Mouse (Mus musculus): ENCODE data around the gene Macrod2. TPM values are rescaled to one million over a fixed set of nuclear protein-coding genes. Genes with fewer than 3 reads are reported as not detected.

Gene Macrod2
- polyA plus RNA-seq, 1 experiment from 2014 or later, result 31.9 TPM

DNA sequence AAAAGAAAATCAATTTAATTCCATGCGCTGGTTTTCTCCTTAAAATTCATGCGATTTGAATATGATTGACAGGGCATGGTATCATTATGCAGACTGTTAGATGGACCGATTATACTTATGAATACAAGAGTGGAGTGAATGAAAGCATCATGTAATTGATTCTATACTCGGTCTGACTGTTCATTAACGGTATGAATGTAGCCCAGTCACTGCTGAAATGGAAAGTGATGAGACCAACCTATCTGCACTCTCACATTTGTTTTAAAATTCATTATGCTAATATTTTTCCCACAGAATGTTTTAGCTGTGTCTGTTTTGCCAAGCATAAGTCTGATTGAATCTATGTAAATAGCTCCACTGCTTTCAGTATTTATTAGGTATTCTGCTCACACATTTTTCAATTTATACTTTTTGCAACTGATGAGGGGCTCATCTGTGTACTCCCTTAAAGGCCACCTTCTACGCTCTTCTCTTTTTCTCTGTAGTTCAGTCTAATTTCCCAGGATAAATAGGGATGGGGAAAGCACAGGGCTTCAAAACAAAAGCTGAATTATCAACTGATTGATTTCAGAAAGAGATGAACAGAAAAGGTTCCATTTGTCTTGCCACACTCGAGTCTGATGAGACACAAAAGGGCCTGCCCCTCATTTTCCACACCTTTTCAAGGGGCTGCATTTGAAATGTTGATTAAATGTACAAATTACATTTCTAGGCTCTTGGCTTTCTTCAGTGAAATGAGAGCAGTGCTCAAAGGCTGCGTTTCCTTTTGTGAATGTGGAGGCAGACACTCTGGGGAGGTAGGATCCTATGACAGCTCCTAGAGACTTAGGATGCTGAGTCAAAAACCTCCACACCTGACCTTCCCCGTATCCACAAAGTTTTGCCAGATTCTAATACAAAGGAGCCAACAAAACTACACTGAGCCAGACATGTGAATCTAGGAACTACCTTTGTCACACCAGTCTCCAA lies 1113.1 kb downstream of the Macrod2 start:
- 76% methylated on average over 9 of the region's 9 CpGs for WGBS
- no peaks in the 10 kb centered on the region for H3K9me3 ChIP-seq (ENCODE audit: control insufficient read depth, low read length)
- TF ChIP-seq CTCF (IDR thresholded peaks at IDR 0.05; ENCODE audit: low read depth), result no peak
- TF ChIP-seq EP300 (optimal IDR thresholded peaks at IDR 0.05), result no peak
- DNase-seq (ENCODE audit: low spot score), result no peak
- no peaks in the 10 kb centered on the region for H3K4me1 ChIP-seq (replicated peaks; ENCODE audit: control insufficient read depth, insufficient read depth)
- no peak for ATAC-seq (ENCODE audit: low FRiP score, low TSS enrichment)
- H3K4me2 ChIP-seq (replicated peaks; ENCODE audit: low read depth), result no peak overlapping the region
- no peak overlapping the region for H3K4me3 ChIP-seq (ENCODE audit: low read depth, low read length)
- no peak overlapping the region for H3K9ac ChIP-seq (ENCODE audit: low read length)
- H3K27ac ChIP-seq (replicated peaks), result no peak overlapping the region
- H3K27me3 ChIP-seq (ENCODE audit: control insufficient read depth, insufficient read depth, low read length), result no peaks in the 10 kb centered on the region
- no peaks in the 10 kb centered on the region for H3K36me3 ChIP-seq (ENCODE audit: control insufficient read depth, insufficient read depth, low read length)

- Histone ChIP-seq H3K27ac (replicated peaks) (no peak overlapping the region), H3K9ac (ENCODE audit: low read length) (no peak overlapping the region), H3K4me2 (replicated peaks; ENCODE audit: low read depth) (no peak overlapping the region), H3K4me3 (ENCODE audit: low read depth, low read length) (no peak overlapping the region), H3K9me3 (ENCODE audit: control insufficient read depth, low read length) (no peaks in the 10 kb centered on the region), H3K36me3 (ENCODE audit: control insufficient read depth, insufficient read depth, low read length) (no peaks in the 10 kb centered on the region), H3K4me1 (replicated peaks; ENCODE audit: control insufficient read depth, insufficient read depth) (no peaks in the 10 kb centered on the region), H3K27me3 (ENCODE audit: control insufficient read depth, insufficient read depth, low read length) (no peaks in the 10 kb centered on the region)
- no peak for DNase-seq (ENCODE audit: low spot score)
- TF ChIP-seq CTCF (IDR thresholded peaks at IDR 0.05; ENCODE audit: low read depth) (no peak), EP300 (optimal IDR thresholded peaks at IDR 0.05) (no peak)
- no peak for ATAC-seq (ENCODE audit: low FRiP score, low TSS enrichment)
- 61% methylated on average over 3 of the region's 3 CpGs for WGBS
Observed at GRCm38 (mm10) chr2:141514976-141515375, 1119.9 kb downstream of the Macrod2 start.

- Histone ChIP-seq H3K9me3 (ENCODE audit: control insufficient read depth, low read length) (no peaks in the 10 kb centered on the region), H3K4me1 (replicated peaks; ENCODE audit: control insufficient read depth, insufficient read depth) (no peaks in the 10 kb centered on the region), H3K27ac (replicated peaks) (no peak overlapping the region), H3K9ac (ENCODE audit: low read length) (no peak overlapping the region), H3K4me3 (ENCODE audit: low read depth, low read length) (no peak overlapping the region), H3K36me3 (ENCODE audit: control insufficient read depth, insufficient read depth, low read length) (no peaks in the 10 kb centered on the region), H3K4me2 (replicated peaks; ENCODE audit: low read depth) (no peak overlapping the region), H3K27me3 (ENCODE audit: control insufficient read depth, insufficient read depth, low read length) (no peaks in the 10 kb centered on the region)
- no peak for ATAC-seq (ENCODE audit: low FRiP score, low TSS enrichment)
- no peak for DNase-seq (ENCODE audit: low spot score)
- WGBS, result 71% methylated on average over 4 of the region's 4 CpGs
- TF ChIP-seq EP300 (optimal IDR thresholded peaks at IDR 0.05) (no peak), CTCF (IDR thresholded peaks at IDR 0.05; ENCODE audit: low read depth) (no peak)
Observed at GRCm38 (mm10) chr2:141522081-141522480, 1127.0 kb downstream of the Macrod2 start.

DNA sequence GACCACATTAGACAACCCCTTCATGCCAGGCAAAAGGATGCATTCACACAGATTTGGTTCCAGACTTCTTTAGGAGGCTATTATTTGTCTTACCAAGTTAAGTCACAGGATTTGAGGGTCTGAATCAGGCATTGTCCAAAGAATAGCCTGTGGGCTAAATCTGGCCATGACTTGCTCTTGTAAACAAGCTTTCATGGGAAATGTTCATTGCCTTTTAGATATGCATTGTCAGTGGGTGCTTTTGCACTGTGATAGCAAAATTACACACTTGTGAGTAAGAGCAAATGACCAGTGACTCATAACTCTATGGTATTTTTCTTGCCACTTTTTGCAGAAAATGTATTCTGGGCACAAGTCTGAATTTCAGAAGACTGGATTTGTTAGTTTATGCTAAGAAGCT lies 1150.8 kb downstream of the Macrod2 start:
- Histone ChIP-seq H3K36me3 (ENCODE audit: control insufficient read depth, insufficient read depth, low read length) (no peaks in the 10 kb centered on the region), H3K9ac (ENCODE audit: low read length) (no peak overlapping the region), H3K27me3 (ENCODE audit: control insufficient read depth, insufficient read depth, low read length) (no peaks in the 10 kb centered on the region), H3K4me1 (replicated peaks; ENCODE audit: control insufficient read depth, insufficient read depth) (no peaks in the 10 kb centered on the region), H3K9me3 (ENCODE audit: control insufficient read depth, low read length) (no peaks in the 10 kb centered on the region), H3K4me3 (ENCODE audit: low read depth, low read length) (no peak overlapping the region), H3K27ac (replicated peaks) (no peak overlapping the region), H3K4me2 (replicated peaks; ENCODE audit: low read depth) (no peak overlapping the region)
- TF ChIP-seq CTCF (IDR thresholded peaks at IDR 0.05; ENCODE audit: low read depth) (no peak), EP300 (optimal IDR thresholded peaks at IDR 0.05) (no peak)
- DNase-seq (ENCODE audit: low spot score), result no peak
- no peak for ATAC-seq (ENCODE audit: low FRiP score, low TSS enrichment)

DNA sequence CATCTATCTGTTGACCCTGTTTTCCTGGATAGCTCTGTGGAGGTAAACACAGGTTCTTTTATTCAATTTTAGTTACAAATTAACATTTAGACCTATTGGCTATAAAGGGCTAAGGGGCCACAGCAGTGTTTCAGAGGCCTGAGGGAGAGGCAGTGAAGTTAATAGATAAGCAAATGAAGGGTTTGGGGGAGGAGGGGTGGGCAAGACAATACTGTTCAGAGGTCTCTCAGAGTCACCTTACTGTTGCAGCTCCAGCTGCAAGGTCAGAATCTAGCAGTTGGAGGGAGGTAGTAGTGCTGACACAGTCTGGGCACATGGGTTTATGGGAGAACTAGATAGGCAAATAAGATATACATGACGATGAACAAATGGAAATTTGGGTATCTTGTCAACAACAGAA lies 1156.6 kb downstream of the Macrod2 start:
- ATAC-seq (ENCODE audit: low FRiP score, low TSS enrichment) (no peak), DNase-seq (ENCODE audit: low spot score) (no peak)
- Histone ChIP-seq H3K9ac (ENCODE audit: low read length) (no peak overlapping the region), H3K36me3 (ENCODE audit: control insufficient read depth, insufficient read depth, low read length) (no peaks in the 10 kb centered on the region), H3K9me3 (ENCODE audit: control insufficient read depth, low read length) (no peaks in the 10 kb centered on the region), H3K4me3 (ENCODE audit: low read depth, low read length) (no peak overlapping the region), H3K27me3 (ENCODE audit: control insufficient read depth, insufficient read depth, low read length) (no peaks in the 10 kb centered on the region), H3K27ac (replicated peaks) (no peak overlapping the region), H3K4me1 (replicated peaks; ENCODE audit: control insufficient read depth, insufficient read depth) (no peaks in the 10 kb centered on the region), H3K4me2 (replicated peaks; ENCODE audit: low read depth) (no peak overlapping the region)
- 93% methylated on average over 1 of the region's 1 CpGs for WGBS
- TF ChIP-seq EP300 (optimal IDR thresholded peaks at IDR 0.05) (no peak), CTCF (IDR thresholded peaks at IDR 0.05; ENCODE audit: low read depth) (no peak)

- no peak overlapping the region for H3K4me2 ChIP-seq (replicated peaks; ENCODE audit: low read depth)
- H3K4me3 ChIP-seq (ENCODE audit: low read depth, low read length), result no peak overlapping the region
- no peak overlapping the region for H3K9ac ChIP-seq (ENCODE audit: low read length)
- H3K9me3 ChIP-seq (ENCODE audit: control insufficient read depth, low read length), result no peaks in the 10 kb centered on the region
- DNase-seq (ENCODE audit: low spot score) (no peak), ATAC-seq (ENCODE audit: low FRiP score, low TSS enrichment) (no peak)
- H3K4me1 ChIP-seq (replicated peaks; ENCODE audit: control insufficient read depth, insufficient read depth), result no peaks in the 10 kb centered on the region
- no peaks in the 10 kb centered on the region for H3K36me3 ChIP-seq (ENCODE audit: control insufficient read depth, insufficient read depth, low read length)
- no peak overlapping the region for H3K27ac ChIP-seq (replicated peaks)
- TF ChIP-seq EP300 (optimal IDR thresholded peaks at IDR 0.05), result no peak
- no peak for TF ChIP-seq CTCF (IDR thresholded peaks at IDR 0.05; ENCODE audit: low read depth)
- 48% methylated on average over 2 of the region's 2 CpGs for WGBS
- H3K27me3 ChIP-seq (ENCODE audit: control insufficient read depth, insufficient read depth, low read length), result no peaks in the 10 kb centered on the region
Observed at GRCm38 (mm10) chr2:141556747-141557146, 1161.6 kb downstream of the Macrod2 start.

Data from stomach, postnatal 0 days (tissue).